Mouse (Mus musculus) adrenal gland, postnatal 25 days (tissue): ENCODE measurements around the gene Spryd3. TPM values are rescaled to one million over a fixed set of nuclear protein-coding genes. Genes with fewer than 3 reads are reported as not detected.

Source experiments
- DNase-seq: peaks from one replicate; pipeline ENCODE4 v3.0.0; 2021; ENCODE audit warnings: mixed read lengths
- total RNA-seq: library from RNA; stranded (reverse); gene quantifications from 2 replicates; pipeline ENCODE4 v1.2.3, GENCODE M21; 2021

The Spryd3 gene
- total RNA-seq, 1 experiment from 2014 or later = 40.3 TPM

DNA sequence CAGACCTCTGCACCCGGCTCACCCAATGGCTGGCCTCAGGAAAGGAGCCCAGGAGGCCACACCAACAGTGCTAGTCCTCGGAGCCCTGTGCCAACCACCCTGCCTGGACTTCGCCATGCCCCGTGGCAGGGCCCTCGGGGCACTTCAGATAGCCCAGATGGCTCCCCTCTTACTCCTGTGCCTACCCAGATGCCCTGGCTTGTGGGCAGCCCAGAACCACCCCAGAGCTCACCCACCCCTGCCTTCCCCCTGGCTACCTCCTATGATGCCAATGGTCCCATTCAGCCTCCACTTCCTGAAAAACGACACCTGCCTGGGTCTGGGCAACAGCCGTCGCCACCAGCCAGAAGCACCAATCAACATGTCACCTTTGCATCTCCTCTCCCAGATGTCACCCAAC is 23.2 kb downstream of the Spryd3 start:
- no peak for DNase-seq

DNA sequence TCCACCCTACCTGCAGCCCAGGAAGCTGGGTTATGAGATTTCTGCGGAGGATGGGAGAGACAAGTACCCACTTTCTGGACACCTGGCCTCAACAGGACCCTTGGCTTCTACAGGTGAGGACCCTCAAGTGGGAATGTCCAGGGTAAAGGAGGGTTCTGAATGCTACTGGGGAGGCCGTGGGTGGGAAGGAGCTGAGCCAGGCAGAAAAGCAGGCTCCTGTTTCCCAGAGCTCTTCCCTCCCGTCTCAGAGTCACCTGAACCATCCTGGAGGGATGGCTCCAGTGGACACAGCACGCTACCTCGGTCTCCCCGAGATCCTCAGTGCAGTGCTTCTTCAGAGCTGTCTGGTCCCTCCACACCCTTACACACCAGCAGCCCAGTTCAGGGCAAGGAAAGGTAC is 23.9 kb downstream of the Spryd3 start:
- DNase-seq = no peak

- DNase-seq = no peak
These were observed 24.6 kb downstream of the Spryd3 start for GRCm38 (mm10) chr15:102111495-102111829.

- DNase-seq = no peak
These were observed 25.1 kb downstream of the Spryd3 start for GRCm38 (mm10) chr15:102110701-102111494.

- DNase-seq = no peak
These were observed 25.8 kb downstream of the Spryd3 start for GRCm38 (mm10) chr15:102110271-102110670.

DNA sequence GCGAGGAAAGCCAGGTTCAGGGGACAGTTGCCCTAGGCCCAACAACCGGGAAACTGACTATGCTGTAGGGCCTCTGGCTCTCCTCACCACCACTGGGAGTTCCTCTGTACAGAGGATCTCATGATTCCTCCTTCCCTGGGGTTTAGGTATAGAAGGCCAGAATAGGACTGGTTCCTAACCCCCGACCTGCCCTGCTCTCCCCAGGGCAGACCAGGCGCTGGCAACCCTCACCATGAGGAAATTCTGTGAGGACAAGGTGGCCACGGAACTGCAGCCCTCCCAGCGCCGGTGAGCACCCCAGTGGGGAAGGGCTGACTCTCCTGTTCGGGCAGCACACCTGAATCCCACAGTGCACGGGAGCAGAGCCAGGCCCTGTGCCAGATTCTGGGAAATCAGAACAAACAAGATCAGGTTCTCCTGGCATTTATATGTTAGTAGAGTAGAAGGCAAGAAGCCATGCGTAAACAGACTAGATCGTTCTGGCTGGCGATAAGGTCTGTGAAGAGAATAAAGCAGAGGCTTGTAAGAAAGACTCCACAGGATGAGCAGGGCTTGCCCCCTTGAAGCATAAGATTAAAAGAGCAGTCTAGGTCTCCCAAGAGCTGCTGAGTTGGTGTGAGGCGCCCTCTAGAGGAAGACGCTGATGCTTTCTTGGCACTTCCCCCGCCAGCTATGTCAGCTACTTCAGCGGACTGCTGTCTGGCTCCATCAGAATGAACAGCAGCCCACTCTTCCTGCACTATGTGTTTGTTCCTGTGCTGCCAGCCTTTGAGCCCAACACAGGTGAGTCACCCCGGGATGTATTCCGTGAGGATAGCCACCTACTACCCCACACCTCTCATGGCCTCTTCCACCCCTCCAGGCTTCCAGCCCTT is 27.1 kb downstream of the Spryd3 start:
- peak; percentile 71 for DNase-seq

- peak; percentile 72 for DNase-seq
These were observed 28.1 kb downstream of the Spryd3 start for GRCm38 (mm10) chr15:102107689-102108573.

DNA sequence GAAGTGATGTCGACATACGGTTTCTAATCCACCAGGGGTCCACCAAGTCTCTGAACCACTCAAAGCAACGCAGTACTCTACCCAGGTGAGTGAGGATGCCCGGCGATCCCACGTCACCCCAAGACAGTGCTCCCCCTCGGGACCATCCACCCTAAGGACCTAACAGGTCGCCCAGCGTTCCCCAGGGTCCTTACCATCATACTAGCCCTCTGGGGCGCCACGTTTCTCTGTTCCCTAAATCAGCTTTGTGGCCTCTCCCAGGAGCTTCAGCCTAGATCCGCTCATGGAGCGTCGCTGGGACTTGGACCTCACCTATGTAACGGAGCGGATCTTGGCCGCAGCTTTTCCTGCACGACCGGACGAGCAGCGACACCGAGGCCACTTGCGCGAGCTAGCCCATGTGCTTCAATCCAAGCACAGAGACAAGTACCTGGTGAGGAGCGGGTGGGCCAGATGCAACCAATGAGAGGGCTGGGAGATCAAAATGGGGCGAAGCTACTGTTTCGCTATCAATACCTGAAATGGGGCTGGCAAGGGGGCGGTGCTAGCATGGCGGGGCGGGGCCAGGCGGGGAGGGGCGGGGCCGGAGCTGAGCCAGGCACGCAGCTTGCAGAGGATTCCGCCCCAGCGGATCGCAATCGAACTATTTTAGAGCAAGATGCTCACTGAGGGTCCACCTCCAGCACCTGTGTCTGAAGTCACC is 29.1 kb downstream of the Spryd3 start:
- peak; percentile 54 for DNase-seq

GRCm38 (mm10) chr15:102105764-102106730 is 30.0 kb downstream of the Spryd3 start:
- DNase-seq = no peak

GRCm38 (mm10) chr15:102105360-102105759 is 30.7 kb downstream of the Spryd3 start:
- DNase-seq = peak; percentile 79

DNA sequence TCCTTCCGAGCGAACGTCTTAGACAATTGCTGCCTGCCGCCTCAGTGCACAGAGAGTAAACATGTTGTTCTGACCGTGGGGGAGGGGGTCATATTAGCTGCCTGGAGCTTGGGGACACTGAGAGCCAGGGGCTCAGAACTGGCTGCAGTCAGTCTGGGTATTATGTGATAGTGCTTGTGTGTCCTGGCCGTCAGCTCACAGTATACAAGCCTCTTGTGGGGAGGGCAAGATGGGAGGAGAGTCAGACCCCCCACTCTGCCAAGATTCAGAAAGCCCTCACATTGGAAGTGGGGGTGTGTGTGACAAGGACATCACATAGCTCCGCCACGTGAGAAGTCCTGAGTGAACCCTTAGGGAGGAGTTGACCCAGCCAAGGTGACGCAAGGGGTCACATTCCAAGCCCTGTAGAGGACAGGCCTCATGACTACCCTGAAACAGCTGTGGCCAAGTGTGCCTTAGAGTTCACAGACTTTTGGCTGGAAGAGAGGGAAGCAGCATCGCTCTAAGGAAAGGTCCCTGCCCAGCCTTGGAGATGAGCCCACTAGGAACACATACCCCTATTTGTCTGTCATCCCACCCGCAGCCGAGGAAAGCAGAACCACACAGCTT is 32.0 kb downstream of the Spryd3 start:
- DNase-seq = peak; percentile 71

DNA sequence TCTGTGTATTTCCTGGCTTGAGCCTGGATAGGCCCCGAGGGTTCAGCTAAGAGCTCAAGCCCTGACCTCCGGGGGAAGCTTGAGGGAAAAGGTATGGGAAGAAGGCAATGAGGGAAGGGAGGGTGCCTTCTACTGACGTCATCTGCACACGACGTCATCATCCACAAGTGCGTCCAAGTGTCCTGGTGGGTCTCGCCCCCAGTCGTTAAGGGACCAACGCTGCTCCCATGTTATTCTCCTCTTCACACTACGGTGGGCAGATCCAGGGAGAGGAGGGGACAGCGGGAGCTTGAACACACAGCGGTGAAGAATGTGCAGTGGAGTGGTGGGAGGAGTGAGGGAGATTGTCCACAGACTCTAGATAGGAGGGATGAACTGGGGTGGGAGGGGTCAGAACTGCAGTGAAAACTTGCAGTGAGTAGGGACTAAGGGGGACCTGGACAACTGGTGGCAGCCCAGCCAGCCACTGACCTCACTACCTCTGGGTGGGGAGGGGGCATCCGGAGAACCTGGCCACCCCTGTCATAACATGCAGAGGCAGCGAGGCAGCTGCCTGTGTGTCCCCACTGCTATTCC is 32.6 kb downstream of the Spryd3 start:
- DNase-seq = no peak

- DNase-seq = peak; percentile 58
These were observed 33.4 kb downstream of the Spryd3 start for GRCm38 (mm10) chr15:102102548-102103121.

DNA sequence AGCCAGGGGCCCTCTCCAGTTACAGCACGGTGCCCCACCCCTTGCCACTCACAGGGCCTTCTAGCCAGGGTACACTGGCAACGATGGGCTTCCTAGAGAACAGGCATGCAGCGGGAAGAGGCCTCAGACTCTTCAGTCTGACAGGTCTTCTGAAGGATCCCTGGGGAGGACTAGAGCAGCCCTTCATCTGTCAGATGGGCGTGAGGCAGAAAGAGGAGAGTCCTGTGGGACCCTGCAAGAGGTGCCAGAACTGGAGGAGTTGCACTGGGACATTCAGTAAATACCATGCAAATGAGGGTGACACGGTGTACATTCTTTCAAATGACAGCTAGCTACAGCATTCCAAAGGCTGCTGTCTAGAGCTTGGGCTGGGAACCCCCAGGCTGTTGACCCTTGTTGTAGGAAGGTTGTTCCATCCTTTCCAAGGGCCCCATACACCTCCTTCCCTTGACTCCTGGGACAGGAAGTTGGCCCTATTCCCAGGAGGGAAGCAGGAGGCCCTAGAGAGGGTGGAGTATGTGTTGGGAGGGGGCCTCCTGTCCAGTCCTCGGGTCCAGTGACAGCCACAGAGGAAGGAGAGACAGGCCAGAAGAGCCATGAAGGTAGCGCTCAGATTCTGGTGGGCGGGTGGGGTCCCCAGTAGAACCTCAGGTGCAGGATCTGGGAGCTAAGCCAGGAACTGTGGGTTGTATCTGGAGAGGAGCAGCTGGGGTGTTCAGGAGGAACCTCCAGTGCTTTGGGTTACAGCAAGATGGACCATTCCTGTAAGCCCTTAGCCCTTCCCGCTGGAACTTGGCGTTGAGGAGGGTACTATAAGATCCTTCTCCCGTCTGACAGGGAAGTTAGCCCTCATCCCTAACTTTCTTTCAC is 34.1 kb downstream of the Spryd3 start:
- no peak for DNase-seq

DNA sequence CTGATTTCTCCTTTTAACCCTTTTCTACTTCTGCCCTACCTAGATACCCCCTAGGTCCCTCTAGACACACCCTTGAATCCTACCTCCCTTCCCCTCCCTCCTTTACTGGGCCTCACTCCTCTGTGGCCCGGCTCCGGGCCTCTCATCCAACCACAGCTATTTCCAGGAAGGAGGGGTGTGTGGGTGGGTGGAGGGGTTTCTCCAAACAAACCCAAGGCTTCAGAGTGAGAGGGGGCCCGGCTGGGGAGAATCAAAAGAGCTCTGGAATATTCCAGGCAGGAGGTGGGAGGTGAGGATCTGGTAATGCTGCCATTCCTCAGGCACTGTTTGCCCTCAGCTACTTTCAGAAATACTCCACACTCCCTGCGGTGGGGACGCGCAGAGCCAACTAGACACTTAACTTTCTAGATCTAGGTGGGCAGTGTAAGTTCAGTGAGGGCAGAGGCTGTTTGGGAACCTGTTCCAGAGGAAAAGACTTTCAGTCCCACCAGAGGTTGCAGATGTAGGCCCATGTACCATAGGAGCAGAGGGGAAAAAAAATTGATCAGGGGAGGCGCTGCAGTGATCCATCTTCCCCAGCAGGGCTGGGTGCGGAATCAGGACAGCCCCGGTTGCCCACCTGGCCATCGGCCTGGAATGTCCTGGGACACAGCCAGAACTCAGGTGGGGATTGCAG is 34.9 kb downstream of the Spryd3 start:
- no peak for DNase-seq

GRCm38 (mm10) chr15:102100161-102100981 is 35.7 kb downstream of the Spryd3 start, which contains the start of gene Tns2:
Gene Tns2 (plus strand): TSS chr15:102100413.
- DNase-seq = peak; percentile 90

DNA sequence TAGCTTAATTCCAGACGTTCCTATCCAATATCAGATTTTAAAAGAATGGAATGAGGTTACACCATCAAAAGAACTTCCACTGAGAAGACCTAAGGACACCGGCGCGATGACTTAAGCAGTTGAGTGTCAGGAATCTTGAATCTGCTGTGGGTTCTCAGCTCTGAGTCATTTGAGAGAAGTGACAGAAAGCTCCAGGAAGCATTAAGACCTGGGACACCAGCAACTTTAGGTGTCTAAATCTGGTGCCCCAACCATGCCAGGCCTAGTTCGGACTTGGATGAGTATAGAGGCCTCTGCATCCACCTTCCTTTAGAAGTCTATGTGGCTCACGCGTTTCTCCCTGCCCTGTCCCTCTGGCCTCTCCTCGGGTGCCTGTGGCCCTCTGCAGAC is 36.3 kb downstream of the Spryd3 start:
- no peak for DNase-seq
